ENCODE assay signal across 8 mouse cellular contexts in the genomic region with DNA sequence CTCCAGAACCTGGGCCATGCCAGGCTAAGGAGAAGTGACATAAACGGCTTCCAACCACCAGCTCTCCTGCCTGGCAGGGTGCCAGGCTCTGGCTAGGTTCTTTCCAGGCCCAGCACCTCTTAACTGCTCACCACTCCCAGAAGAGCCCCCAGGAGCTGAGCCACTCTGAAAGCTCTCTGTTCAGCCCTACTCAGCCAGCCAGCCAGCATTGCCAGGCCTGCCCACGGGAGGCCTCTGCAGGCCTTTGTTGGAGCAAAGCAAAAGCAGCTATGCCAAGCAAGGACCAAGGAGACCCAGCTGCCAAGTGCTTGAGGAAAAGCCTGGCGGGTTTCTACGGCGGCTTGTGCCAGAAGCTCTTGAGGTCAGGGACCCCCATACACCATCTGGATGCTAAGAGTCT. TPM values are rescaled to one million over a fixed set of nuclear protein-coding genes. Genes with fewer than 3 reads are reported as not detected.
DNase-seq lines count a peak whose midpoint lies in the region; ATAC-seq and TF ChIP-seq lines count a peak whose summit lies in the region.

No protein-coding gene starts in this region.

- peak overlapping the region; percentile 18; the same call in 1 of the 2 replicates for H3K4me3 ChIP-seq in forebrain, embryonic 14.5 days (ENCODE audit: low read depth, low read length)
- no peak overlapping the region for H3K4me3 ChIP-seq in midbrain, embryonic 14.5 days (replicated peaks; ENCODE audit: low read depth, low read length)
- no peak overlapping the region for H3K4me3 ChIP-seq in lung, adult 2 months (replicated peaks; ENCODE audit: extremely low read depth, low read depth, low read length)

- peak overlapping the region; percentile 82 for H3K27ac ChIP-seq in forebrain, embryonic 14.5 days (ENCODE audit: low read depth, low read length)
- peak overlapping the region; percentile 37 for H3K27ac ChIP-seq in midbrain, embryonic 14.5 days (replicated peaks; ENCODE audit: low read depth, low read length)

- no peak for TF ChIP-seq POLR2A in lung, adult 2 months (IDR thresholded peaks at IDR 0.05; ENCODE audit: borderline replicate concordance, extremely low read depth, low read depth, low read length)

- H3K9me3 ChIP-seq in forebrain, embryonic 14.5 days (replicated peaks; ENCODE audit: control insufficient read depth, low read length), result no peaks in the 10 kb centered on the region
- no peaks in the 10 kb centered on the region for H3K9me3 ChIP-seq in midbrain, embryonic 14.5 days (ENCODE audit: control insufficient read depth, low read length)

- H3K4me1 ChIP-seq in forebrain, embryonic 14.5 days (ENCODE audit: control insufficient read depth, insufficient read depth, low read length), result peaks cover 53% of the 10 kb centered on the region
- peaks cover 68% of the 10 kb centered on the region for H3K4me1 ChIP-seq in midbrain, embryonic 14.5 days (ENCODE audit: control insufficient read depth, insufficient read depth, low read length)
- H3K4me1 ChIP-seq in lung, adult 2 months (ENCODE audit: control insufficient read depth, insufficient read depth, low read length), result peaks cover 16% of the 10 kb centered on the region

- ATAC-seq in forebrain, embryonic 14.5 days, result peak; percentile 16; the same call in 1 of the 2 replicates
- no peak for ATAC-seq in midbrain, embryonic 14.5 days (ENCODE audit: low FRiP score, low TSS enrichment)
- ATAC-seq in erythroblast, adult 5-6 weeks (replicated peaks; ENCODE audit: low FRiP score, poor library complexity, severe bottlenecking), result no peak

- no peaks in the 10 kb centered on the region for H3K27me3 ChIP-seq in forebrain, embryonic 14.5 days (replicated peaks; ENCODE audit: control insufficient read depth, insufficient read depth, low read length)
- no peaks in the 10 kb centered on the region for H3K27me3 ChIP-seq in midbrain, embryonic 14.5 days (ENCODE audit: control insufficient read depth, insufficient read depth, low read length)

- DNase-seq in layer of hippocampus, postnatal 14 days (ENCODE audit: low spot score in 2 of 2), result peak; percentile 56 to 76
- DNase-seq in layer of hippocampus, postnatal 25 days (ENCODE audit: extremely low spot score in 1 of 2, low spot score in 1 of 2), result no peak
- peak; percentile 80 for DNase-seq in cerebellum, adult 9-11 months
- DNase-seq in forebrain, embryonic 14.5 days (ENCODE audit: low spot score), result peak; percentile 85
- DNase-seq in midbrain, embryonic 14.5 days, result peak; percentile 66
- no peak for DNase-seq in thymus, postnatal 36 days
- no peak for DNase-seq in lung, adult 2 months

- peak overlapping the region; percentile 94 for H3K4me2 ChIP-seq in forebrain, embryonic 14.5 days (ENCODE audit: low read length)
- H3K4me2 ChIP-seq in midbrain, embryonic 14.5 days (ENCODE audit: low read length), result peak overlapping the region; percentile 81

- no peak for TF ChIP-seq CTCF in lung, adult 2 months (IDR thresholded peaks at IDR 0.05; ENCODE audit: insufficient read depth, low read length)

- peak overlapping the region; percentile 41 for H3K9ac ChIP-seq in forebrain, embryonic 14.5 days (ENCODE audit: low read length)
- H3K9ac ChIP-seq in midbrain, embryonic 14.5 days (replicated peaks; ENCODE audit: low read length), result no peak overlapping the region; the same call in 1 of the 2 replicates

- WGBS in forebrain, embryonic 14.5 days, result 17% methylated on average over 5 of the region's 5 CpGs
- WGBS in midbrain, embryonic 14.5 days, result 52% methylated on average over 5 of the region's 5 CpGs
- WGBS in lung, adult 2 months, result 64% methylated on average over 5 of the region's 5 CpGs

- H3K36me3 ChIP-seq in forebrain, embryonic 14.5 days (ENCODE audit: control insufficient read depth, insufficient read depth, low read length), result 0 out of 2 replicates have a peak, but pooled peaks cover 3% of the 10 kb centered on the region
- H3K36me3 ChIP-seq in midbrain, embryonic 14.5 days (ENCODE audit: control insufficient read depth, insufficient read depth, low read length), result no peaks in the 10 kb centered on the region

RNA-seq across cellular contexts. Expression of a gene that starts 2.7 kb away (rescaled TPM):
- 100 to 1,000 TPM; 122 TPM for total RNA-seq in layer of hippocampus, postnatal 14 days (2021)
- total RNA-seq in layer of hippocampus, postnatal 25 days (2021), result 10 to 100 TPM; 87.3 to 93.8 TPM
- 25.3 and 32.7 TPM in 2 replicates for polyA plus RNA-seq in forebrain, embryonic 14.5 days (2014; fragmentation: Nextera tagmentation; extraction: Ambion mirVana)
- polyA plus RNA-seq in midbrain, embryonic 14.5 days (2014; fragmentation: Nextera tagmentation; extraction: Ambion mirVana), result 42.6 and 43.7 TPM in 2 replicates
- 0.77 TPM in 1 of 2 replicates, not detected in the other for total RNA-seq in erythroblast, adult 5-6 weeks (2015; ENCODE audit: low replicate concordance)
- total RNA-seq in erythroblast, adult 5-6 weeks (2017; ENCODE audit: low replicate concordance), result 4.1 TPM in 1 of 2 replicates, not detected in the other
- 21.8 and 22.4 TPM in 2 replicates for polyA plus RNA-seq in lung, adult 2 months (2012; rRNA removed)

RNA-seq across cellular contexts. Expression of a gene that starts 6.6 kb away (rescaled TPM):
- 100 to 1,000 TPM; 164 to 177 TPM for total RNA-seq in layer of hippocampus, postnatal 14 days (2021)
- total RNA-seq in layer of hippocampus, postnatal 25 days (2021), result 100 to 1,000 TPM; 272 to 274 TPM
- polyA plus RNA-seq in forebrain, embryonic 14.5 days (2014; fragmentation: Nextera tagmentation; extraction: Ambion mirVana), result 16.3 and 18.7 TPM in 2 replicates
- polyA plus RNA-seq in midbrain, embryonic 14.5 days (2014; fragmentation: Nextera tagmentation; extraction: Ambion mirVana), result 23.1 and 25.1 TPM in 2 replicates
- total RNA-seq in erythroblast, adult 5-6 weeks (2015; ENCODE audit: low replicate concordance), result 9.2 and 11.5 TPM in 2 replicates
- total RNA-seq in erythroblast, adult 5-6 weeks (2017; ENCODE audit: low replicate concordance), result 4.4 and 5.6 TPM in 2 replicates
- polyA plus RNA-seq in lung, adult 2 months (2012; rRNA removed), result 112 TPM in 2 replicates

RNA-seq across cellular contexts. Expression of a gene that starts 24.6 kb away (rescaled TPM):
- total RNA-seq in layer of hippocampus, postnatal 14 days (2021), result 10 to 100 TPM; 11.4 to 17.0 TPM
- total RNA-seq in layer of hippocampus, postnatal 25 days (2021), result 10 to 100 TPM; 10.1 to 16.6 TPM
- 0.06 TPM in 1 of 2 replicates, not detected in the other for polyA plus RNA-seq in forebrain, embryonic 14.5 days (2014; fragmentation: Nextera tagmentation; extraction: Ambion mirVana)
- 0.26 and 0.32 TPM in 2 replicates for polyA plus RNA-seq in midbrain, embryonic 14.5 days (2014; fragmentation: Nextera tagmentation; extraction: Ambion mirVana)
- total RNA-seq in erythroblast, adult 5-6 weeks (2015; ENCODE audit: low replicate concordance), result not detected in 2 replicates
- total RNA-seq in erythroblast, adult 5-6 weeks (2017; ENCODE audit: low replicate concordance), result not detected in 2 replicates
- polyA plus RNA-seq in lung, adult 2 months (2012; rRNA removed), result 23.6 and 34.3 TPM in 2 replicates

RNA-seq across cellular contexts. Expression of a gene that starts 28.1 kb away (rescaled TPM):
- total RNA-seq in layer of hippocampus, postnatal 14 days (2021), result 1 to 10 TPM; 1.9 to 2.4 TPM
- 1 to 10 TPM; 1.4 to 1.6 TPM for total RNA-seq in layer of hippocampus, postnatal 25 days (2021)
- 1.2 and 1.8 TPM in 2 replicates for polyA plus RNA-seq in forebrain, embryonic 14.5 days (2014; fragmentation: Nextera tagmentation; extraction: Ambion mirVana)
- 1.8 and 2.0 TPM in 2 replicates for polyA plus RNA-seq in midbrain, embryonic 14.5 days (2014; fragmentation: Nextera tagmentation; extraction: Ambion mirVana)
- total RNA-seq in erythroblast, adult 5-6 weeks (2015; ENCODE audit: low replicate concordance), result 2.9 TPM in 1 of 2 replicates, not detected in the other
- 0.14 and 2.5 TPM in 2 replicates for total RNA-seq in erythroblast, adult 5-6 weeks (2017; ENCODE audit: low replicate concordance)
- polyA plus RNA-seq in lung, adult 2 months (2012; rRNA removed), result 3.8 and 5.9 TPM in 2 replicates

RNA-seq across cellular contexts. Expression of a gene that starts 29.0 kb away (rescaled TPM):
- total RNA-seq in layer of hippocampus, postnatal 14 days (2021), result 1 to 10 TPM; 5.8 to 6.7 TPM
- total RNA-seq in layer of hippocampus, postnatal 25 days (2021), result 1 to 10 TPM; 4.9 to 6.2 TPM
- polyA plus RNA-seq in forebrain, embryonic 14.5 days (2014; fragmentation: Nextera tagmentation; extraction: Ambion mirVana), result 16.3 and 16.6 TPM in 2 replicates
- polyA plus RNA-seq in midbrain, embryonic 14.5 days (2014; fragmentation: Nextera tagmentation; extraction: Ambion mirVana), result 11.7 and 12.0 TPM in 2 replicates
- total RNA-seq in erythroblast, adult 5-6 weeks (2015; ENCODE audit: low replicate concordance), result not detected in 2 replicates
- not detected in 2 replicates for total RNA-seq in erythroblast, adult 5-6 weeks (2017; ENCODE audit: low replicate concordance)
- 31.8 and 41.5 TPM in 2 replicates for polyA plus RNA-seq in lung, adult 2 months (2012; rRNA removed)

Comparison
In these comparisons a context has a peak if more than half of its experiments do, and no peak if none do; other contexts are left out.
1. DNase-seq: peak in layer of hippocampus, postnatal 14 days (2 of 2), cerebellum, adult 9-11 months (single experiment), forebrain, embryonic 14.5 days (single experiment) and midbrain, embryonic 14.5 days (single experiment); none in layer of hippocampus, postnatal 25 days (0 of 2), thymus, postnatal 36 days (0 of 2) and lung, adult 2 months (single experiment).
2. RNA of a gene that starts 2.7 kb away (total RNA-seq): 122 TPM in layer of hippocampus, postnatal 14 days and 87.3 to 93.8 TPM in layer of hippocampus, postnatal 25 days; 0.77 to 4.1 TPM in erythroblast, adult 5-6 weeks; every median in the first group is over 10 times any median in the second.
3. RNA of a gene that starts 6.6 kb away (total RNA-seq): 272 to 274 TPM in layer of hippocampus, postnatal 25 days and 164 to 177 TPM in layer of hippocampus, postnatal 14 days; 4.4 to 11.5 TPM in erythroblast, adult 5-6 weeks; every median in the first group is over 10 times any median in the second.
4. RNA of a gene that starts 24.6 kb away (total RNA-seq): 11.4 to 17.0 TPM in layer of hippocampus, postnatal 14 days and 10.1 to 16.6 TPM in layer of hippocampus, postnatal 25 days; not detected in erythroblast, adult 5-6 weeks; every median in the first group is over 10 times any median in the second.